Mouse (Mus musculus) forebrain, embryonic 12.5 days (tissue): ENCODE measurements around the gene Pde11a. TPM values are rescaled to one million over a fixed set of nuclear protein-coding genes. Genes with fewer than 3 reads are reported as not detected.

Experiments used
- ATAC-seq: fragments of 200-750 bp; cut with Nextera tagmentation; 2 replicates; pipeline ENCODE4 v1.8.0; 2017; ENCODE audit warnings: moderate TSS enrichment; ENCODE audit not compliant: low FRiP score
- H3K27ac ChIP-seq: fragments of 300-500 bp; sonication (generic); 2 replicates; pipeline ENCODE4 v1.5.1; 2016; ENCODE audit warnings: mild to moderate bottlenecking
- H3K27me3 ChIP-seq: fragments of 300-500 bp; sonication (generic); 2 replicates; pipeline ENCODE4 v1.6.1; 2016; ENCODE audit warnings: mild to moderate bottlenecking
- H3K36me3 ChIP-seq: fragments of 300-500 bp; sonication (generic); replicated peaks from 2 replicates; pipeline ENCODE4 v1.6.1; 2016; ENCODE audit warnings: mild to moderate bottlenecking
- H3K4me1 ChIP-seq: fragments of 300-500 bp; sonication (generic); 2 replicates; pipeline ENCODE4 v1.6.1; 2016
- H3K4me2 ChIP-seq: fragments of 300-500 bp; sonication (generic); 2 replicates; pipeline ENCODE4 v1.6.1; 2016; ENCODE audit warnings: mild to moderate bottlenecking, moderate library complexity
- H3K4me3 ChIP-seq: fragments of 300-500 bp; sonication (generic); replicated peaks from 2 replicates; pipeline ENCODE4 v1.5.1; 2016; ENCODE audit warnings: mild to moderate bottlenecking
- H3K9ac ChIP-seq: fragments of 300-500 bp; sonication (generic); 2 replicates; pipeline ENCODE4 v1.6.1; 2016; ENCODE audit warnings: mild to moderate bottlenecking
- H3K9me3 ChIP-seq: fragments of 300-500 bp; sonication (generic); 2 replicates; pipeline ENCODE4 v1.6.1; 2016
- WGBS: fragments of 180-500 bp; shearing (Covaris S2); methylation state at CpG from one replicate; pipeline ENCODE4 v1.1.7; 2016; 5-methylcytosine and 5-hydroxymethylcytosine counted together
- polyA plus RNA-seq: library from polyadenylated mRNA; unstranded; fragments of >200 nt; fragmentation: Nextera tagmentation; extraction: Ambion mirVana; gene quantifications from 2 replicates; pipeline ENCODE4 v1.2.1, GENCODE M21; 2016

Gene Pde11a
- polyA plus RNA-seq, 1 experiment from 2014 or later: 0.08 TPM

DNA sequence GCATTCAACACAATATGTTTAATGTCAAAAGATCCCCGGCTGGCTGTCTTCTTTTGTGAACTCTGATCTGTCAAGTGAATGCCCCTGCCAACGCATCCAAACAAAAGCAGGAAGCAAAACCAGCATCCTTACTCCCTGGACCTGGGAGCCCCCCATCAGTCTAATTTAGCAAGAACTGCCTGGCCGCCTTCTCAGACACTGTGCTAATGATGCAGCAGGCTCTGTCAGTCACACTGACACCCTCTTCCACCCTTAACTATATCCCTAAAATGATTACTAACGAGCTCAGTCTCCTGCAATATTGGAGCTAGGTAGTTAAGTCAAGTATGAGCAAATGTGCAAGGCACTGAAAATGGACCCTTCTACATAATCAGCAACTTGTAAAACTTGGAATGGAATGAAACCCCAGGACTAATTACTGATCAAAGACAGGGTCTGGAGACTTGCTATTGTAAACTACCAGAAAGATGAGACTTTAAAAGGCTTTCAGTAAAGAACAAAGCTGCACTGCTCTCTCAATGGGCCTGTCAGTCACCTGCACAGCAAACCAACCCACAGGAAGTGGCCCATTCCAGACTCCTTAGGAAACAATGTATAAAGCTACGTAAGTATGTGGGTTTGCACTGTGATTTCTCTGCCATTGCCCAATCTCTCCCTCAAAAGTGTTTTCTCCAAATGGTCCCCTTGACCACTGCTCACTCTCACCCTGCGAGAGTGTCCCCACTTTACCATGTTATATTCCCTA is 118.0 kb downstream of the Pde11a start:
- H3K4me3 ChIP-seq: no peak overlapping the region
- H3K9me3 ChIP-seq: no peaks in the 10 kb centered on the region
- peak; percentile 57; the same call in 1 of the 2 replicates for ATAC-seq
- no peak overlapping the region for H3K9ac ChIP-seq
- H3K4me2 ChIP-seq: no peak overlapping the region
- H3K27ac ChIP-seq: no peak overlapping the region
- 20% methylated on average over 6 of the region's 6 CpGs for WGBS
- peaks cover 8% of the 10 kb centered on the region; the same call in 1 of the 2 replicates for H3K4me1 ChIP-seq
- no peaks in the 10 kb centered on the region for H3K27me3 ChIP-seq
- no peaks in the 10 kb centered on the region for H3K36me3 ChIP-seq

DNA sequence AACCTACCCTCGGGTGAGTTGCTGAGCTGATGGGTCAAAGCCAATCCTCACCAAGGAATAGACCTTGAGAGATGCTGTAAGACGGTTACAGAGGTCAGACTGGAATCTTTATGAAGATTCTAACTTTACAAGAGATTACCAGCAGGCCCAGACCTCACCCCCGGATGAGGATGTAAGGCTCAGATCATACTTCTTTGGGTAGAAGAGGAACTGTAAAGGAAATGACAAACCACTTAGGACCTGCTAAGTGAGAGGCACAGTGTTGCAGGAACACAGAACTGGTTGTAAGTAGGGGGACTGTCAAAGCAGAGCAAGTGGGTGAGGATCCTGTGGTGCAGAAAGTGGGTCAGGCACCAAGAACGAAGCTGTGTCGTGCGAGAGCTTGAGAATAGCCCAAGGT is 119.0 kb downstream of the Pde11a start:
- ATAC-seq: no peak

DNA sequence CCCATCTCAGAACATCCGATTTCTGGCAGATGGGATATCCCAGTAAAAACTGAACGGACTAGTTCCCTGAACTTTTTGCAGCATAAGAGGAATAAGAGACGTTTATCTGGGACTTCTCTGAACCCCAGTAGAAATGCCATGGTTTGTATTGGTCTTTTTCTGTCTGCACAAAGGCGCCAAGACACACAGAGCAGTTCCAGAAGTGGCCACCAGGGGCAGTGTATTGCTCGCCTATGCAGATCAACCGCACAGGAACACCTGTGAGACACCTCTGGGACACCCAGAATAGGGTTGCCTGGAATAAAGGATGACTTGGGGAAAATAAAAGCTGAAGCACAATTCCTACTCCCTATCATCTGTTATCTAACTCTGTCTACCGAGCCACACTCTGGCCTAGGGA is 122.4 kb downstream of the Pde11a start:
- 62% methylated on average over 7 of the region's 7 CpGs for WGBS

More for the DNA sequence above, 119.0 kb downstream of the Pde11a start:
- Histone ChIP-seq H3K4me1 (peaks cover 8% of the 10 kb centered on the region; the same call in 1 of the 2 replicates), H3K36me3 (no peaks in the 10 kb centered on the region), H3K9me3 (no peaks in the 10 kb centered on the region), H3K9ac (no peak overlapping the region), H3K4me2 (no peak overlapping the region), H3K27me3 (no peaks in the 10 kb centered on the region), H3K27ac (no peak overlapping the region), H3K4me3 (no peak overlapping the region)
- WGBS: 77% methylated on average over 6 of the region's 6 CpGs

DNA sequence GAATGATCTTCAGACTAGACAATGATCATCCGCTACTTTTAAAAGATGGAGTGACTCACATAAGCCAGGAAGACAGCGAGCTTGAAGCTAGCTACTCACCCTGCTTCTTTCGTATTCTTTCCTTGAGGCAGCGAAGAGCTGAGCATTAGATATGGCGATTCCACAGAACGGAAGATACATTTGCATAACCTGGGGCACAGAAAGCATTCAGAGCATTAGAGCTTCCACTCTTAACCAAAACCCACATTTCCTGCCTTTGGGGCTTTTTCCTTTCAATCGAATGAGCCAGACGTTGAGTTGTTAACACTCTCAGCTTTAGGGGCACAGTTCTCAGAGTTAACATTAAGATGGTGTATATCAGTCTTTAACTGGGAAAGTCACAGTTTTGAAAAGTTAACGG is 123.4 kb downstream of the Pde11a start:
- no peak overlapping the region for H3K27ac ChIP-seq
- H3K4me2 ChIP-seq: no peak overlapping the region
- H3K27me3 ChIP-seq: no peaks in the 10 kb centered on the region
- 91% methylated on average over 9 of the region's 9 CpGs for WGBS
- ATAC-seq: no peak
- H3K9ac ChIP-seq: no peak overlapping the region
- H3K4me1 ChIP-seq: 0 out of 2 replicates have a peak, but pooled peaks cover under 1% of the 10 kb centered on the region
- H3K36me3 ChIP-seq: no peaks in the 10 kb centered on the region
- H3K9me3 ChIP-seq: no peaks in the 10 kb centered on the region
- no peak overlapping the region for H3K4me3 ChIP-seq

More for the DNA sequence above, 122.4 kb downstream of the Pde11a start:
- Histone ChIP-seq H3K4me2 (no peak overlapping the region), H3K9ac (no peak overlapping the region), H3K27ac (no peak overlapping the region), H3K4me3 (no peak overlapping the region), H3K36me3 (no peaks in the 10 kb centered on the region), H3K27me3 (no peaks in the 10 kb centered on the region), H3K9me3 (no peaks in the 10 kb centered on the region), H3K4me1 (peaks cover 8% of the 10 kb centered on the region; the same call in 1 of the 2 replicates)
- no peak for ATAC-seq

DNA sequence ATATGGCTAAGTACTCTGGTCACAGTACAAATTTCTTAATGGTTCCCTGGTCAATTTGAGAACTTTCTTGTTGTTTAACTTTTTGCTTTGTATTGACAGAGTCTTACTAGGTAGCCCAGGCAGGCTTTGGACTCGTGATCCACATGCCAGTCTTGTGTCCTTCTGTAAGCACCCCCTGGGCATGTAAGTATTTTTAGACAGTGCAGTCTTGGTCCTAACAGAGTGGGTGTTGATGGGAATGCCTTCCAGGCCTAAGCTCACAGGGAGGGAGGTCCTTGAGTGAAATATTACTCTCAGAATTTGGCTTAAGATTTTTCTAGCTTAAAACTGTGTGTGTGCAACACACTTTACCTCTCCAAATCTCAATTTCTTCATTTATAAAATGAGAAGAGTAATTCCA is 153.4 kb downstream of the Pde11a start:
- WGBS: 64% methylated on average over 1 of the region's 1 CpGs
- H3K9me3 ChIP-seq: no peaks in the 10 kb centered on the region
- H3K27me3 ChIP-seq: no peaks in the 10 kb centered on the region
- H3K36me3 ChIP-seq: no peaks in the 10 kb centered on the region
- ATAC-seq: no peak
- H3K9ac ChIP-seq: no peak overlapping the region
- H3K4me3 ChIP-seq: no peak overlapping the region
- no peaks in the 10 kb centered on the region for H3K4me1 ChIP-seq
- no peak overlapping the region for H3K4me2 ChIP-seq
- no peak overlapping the region for H3K27ac ChIP-seq

DNA sequence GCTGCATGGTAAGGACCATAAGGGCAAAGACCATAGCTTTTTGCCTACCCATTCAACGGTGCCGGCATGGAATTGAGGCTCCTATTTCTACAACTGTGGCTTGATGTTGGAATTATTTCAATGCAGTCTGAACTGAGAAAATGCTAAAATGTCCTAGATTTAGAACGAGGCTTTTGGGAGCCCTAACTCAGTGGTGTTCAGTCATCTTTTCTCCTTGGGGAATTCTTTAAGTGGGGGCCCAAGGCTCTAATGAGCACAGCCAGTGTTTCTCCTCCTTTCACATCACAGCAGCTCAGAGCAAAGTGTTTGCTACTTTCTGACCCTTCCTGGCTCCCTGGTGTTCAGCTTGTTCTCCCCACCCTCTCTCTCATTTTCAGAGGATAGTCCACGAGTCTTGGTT is 175.8 kb downstream of the Pde11a start:
- no peak overlapping the region for H3K4me2 ChIP-seq
- H3K4me3 ChIP-seq: no peak overlapping the region
- no peaks in the 10 kb centered on the region for H3K9me3 ChIP-seq
- WGBS: 89% methylated on average over 4 of the region's 4 CpGs
- H3K36me3 ChIP-seq: no peaks in the 10 kb centered on the region
- H3K4me1 ChIP-seq: no peaks in the 10 kb centered on the region
- H3K27ac ChIP-seq: no peak overlapping the region
- ATAC-seq: no peak
- no peaks in the 10 kb centered on the region for H3K27me3 ChIP-seq
- no peak overlapping the region for H3K9ac ChIP-seq

DNA sequence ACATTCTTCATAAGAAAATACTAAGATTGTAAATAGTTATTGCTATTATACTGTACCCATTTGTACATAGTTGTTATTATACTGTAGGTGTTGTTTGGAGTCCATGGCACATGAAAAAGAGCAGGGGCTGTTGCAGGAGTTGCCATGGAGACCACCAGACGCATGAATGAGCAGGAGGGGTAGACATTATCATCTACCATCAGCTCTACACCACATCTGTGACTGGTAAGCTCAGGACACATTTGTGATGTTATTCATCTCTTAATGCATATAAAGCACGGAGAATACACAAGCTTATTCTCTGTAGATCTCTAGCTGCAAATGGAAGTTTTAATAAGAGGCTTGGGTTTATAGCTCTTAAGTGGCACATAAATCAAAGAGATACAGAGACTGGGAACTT is 179.6 kb downstream of the Pde11a start:
- H3K9me3 ChIP-seq: no peaks in the 10 kb centered on the region
- no peak overlapping the region for H3K4me2 ChIP-seq
- no peak overlapping the region for H3K4me3 ChIP-seq
- no peak for ATAC-seq
- H3K27me3 ChIP-seq: no peaks in the 10 kb centered on the region
- H3K4me1 ChIP-seq: no peaks in the 10 kb centered on the region
- no peaks in the 10 kb centered on the region for H3K36me3 ChIP-seq
- 60% methylated on average over 2 of the region's 2 CpGs for WGBS
- H3K27ac ChIP-seq: no peak overlapping the region
- no peak overlapping the region for H3K9ac ChIP-seq

DNA sequence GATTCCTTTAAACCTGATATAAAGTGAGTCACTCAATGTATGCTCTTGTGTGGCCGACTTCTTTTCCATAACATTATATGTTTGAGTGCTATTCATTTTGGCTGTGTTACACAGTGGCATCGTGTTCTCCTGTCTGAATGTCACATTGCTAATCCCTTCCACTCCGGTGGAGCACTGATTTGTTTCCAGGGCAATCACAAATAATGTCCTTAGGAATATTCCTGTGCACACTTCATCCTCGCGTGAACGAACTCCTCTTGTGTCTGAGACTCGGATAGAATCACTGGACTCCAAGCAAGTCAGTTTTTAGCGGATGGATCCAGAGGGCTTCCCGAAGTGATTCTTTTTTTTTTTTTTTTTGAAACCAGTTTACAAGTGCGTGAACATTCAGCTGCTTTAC is 197.4 kb downstream of the Pde11a start:
- H3K4me1 ChIP-seq: peaks cover 4% of the 10 kb centered on the region; the same call in 1 of the 2 replicates
- no peaks in the 10 kb centered on the region for H3K9me3 ChIP-seq
- no peak overlapping the region for H3K4me3 ChIP-seq
- no peak overlapping the region for H3K4me2 ChIP-seq
- WGBS: 47% methylated on average over 10 of the region's 10 CpGs
- ATAC-seq: no peak
- H3K27ac ChIP-seq: no peak overlapping the region
- H3K27me3 ChIP-seq: no peaks in the 10 kb centered on the region
- no peaks in the 10 kb centered on the region for H3K36me3 ChIP-seq
- no peak overlapping the region for H3K9ac ChIP-seq

DNA sequence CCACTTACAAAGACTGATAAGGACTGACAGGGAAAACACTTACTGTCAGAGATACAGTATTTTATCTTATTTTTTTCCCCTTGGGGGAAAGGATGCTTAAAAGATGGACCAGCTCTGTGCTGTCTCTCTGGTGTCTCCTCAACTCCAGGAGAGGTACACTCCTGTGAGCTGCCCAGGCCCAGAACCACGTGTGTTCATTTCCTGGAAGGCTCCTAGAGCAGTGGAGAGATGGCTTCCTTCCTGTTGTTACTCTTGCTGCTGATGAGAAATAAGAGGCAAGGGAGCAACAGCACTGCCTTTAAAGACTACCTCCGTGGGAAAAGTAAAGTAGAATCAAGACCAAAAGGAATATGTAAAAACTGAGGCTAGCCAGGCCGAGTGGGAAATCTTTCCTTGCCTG is 205.6 kb downstream of the Pde11a start:
- Histone ChIP-seq H3K27ac (no peak overlapping the region), H3K36me3 (no peaks in the 10 kb centered on the region), H3K9me3 (no peaks in the 10 kb centered on the region), H3K4me1 (peaks cover 14% of the 10 kb centered on the region; the same call in 1 of the 2 replicates), H3K4me2 (no peak overlapping the region), H3K4me3 (no peak overlapping the region), H3K27me3 (no peaks in the 10 kb centered on the region), H3K9ac (no peak overlapping the region)
- 73% methylated on average over 3 of the region's 3 CpGs for WGBS
- ATAC-seq: no peak

DNA sequence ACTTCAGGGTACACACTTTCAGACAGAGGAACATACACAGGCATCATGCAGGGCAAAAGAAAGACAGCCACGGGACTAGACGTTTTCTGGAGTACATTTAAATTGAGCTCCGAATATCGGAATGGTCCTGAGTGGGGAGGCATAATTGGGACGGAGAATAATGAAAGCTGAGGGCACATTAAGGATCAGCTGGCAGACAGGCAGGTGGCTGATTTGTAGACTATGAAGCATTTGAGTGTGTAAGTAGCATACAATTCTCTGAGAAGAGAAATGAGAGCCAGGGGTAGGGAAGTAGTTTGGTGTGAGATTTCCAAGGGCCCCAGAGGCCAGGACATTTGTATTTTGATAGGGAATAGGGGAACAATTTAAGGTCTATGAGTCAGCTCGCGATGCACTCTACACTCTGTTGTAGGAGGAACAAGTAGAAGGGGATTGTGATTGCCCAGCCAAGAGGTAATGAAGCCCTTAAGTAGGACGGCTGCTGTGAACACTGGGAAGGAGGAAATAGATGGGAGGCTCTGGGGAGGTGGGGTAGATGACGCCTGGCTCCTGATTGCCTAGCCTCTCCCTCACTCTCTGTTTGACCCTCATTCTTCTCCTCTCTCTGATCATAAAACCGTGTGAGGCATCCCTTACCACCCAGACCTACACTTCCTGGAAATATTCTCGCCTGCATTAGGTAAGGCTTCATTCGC is 208.5 kb downstream of the Pde11a start:
- Histone ChIP-seq H3K27me3 (no peaks in the 10 kb centered on the region), H3K36me3 (no peaks in the 10 kb centered on the region), H3K4me1 (peaks cover 14% of the 10 kb centered on the region; the same call in 1 of the 2 replicates), H3K27ac (no peak overlapping the region; the same call in 1 of the 2 replicates), H3K4me3 (no peak overlapping the region), H3K9ac (no peak overlapping the region), H3K4me2 (no peak overlapping the region), H3K9me3 (no peaks in the 10 kb centered on the region)
- WGBS: 38% methylated on average over 12 of the region's 12 CpGs
- peak; percentile 36; the same call in 1 of the 2 replicates for ATAC-seq

DNA sequence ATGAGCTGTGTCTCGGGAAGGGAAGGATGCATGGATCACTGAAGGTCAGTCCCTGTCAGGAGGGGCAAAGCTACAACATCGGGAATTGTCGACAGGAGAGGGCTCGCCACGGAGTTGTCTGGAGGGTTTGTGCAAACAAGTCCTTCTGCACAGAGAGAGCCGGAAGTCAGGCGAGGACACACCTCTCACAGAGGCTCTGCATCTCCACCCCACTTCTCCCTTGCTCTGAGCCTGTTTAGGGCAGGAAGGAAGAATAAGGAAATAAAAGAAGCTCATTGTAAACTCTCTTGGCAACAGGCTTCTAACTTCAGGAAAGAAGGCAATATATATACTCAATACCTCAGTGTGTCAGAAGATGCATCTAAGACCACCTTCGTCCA is 209.5 kb downstream of the Pde11a start:
- H3K27me3 ChIP-seq: no peaks in the 10 kb centered on the region
- H3K4me3 ChIP-seq: no peak overlapping the region
- no peak overlapping the region for H3K27ac ChIP-seq
- H3K4me2 ChIP-seq: no peak overlapping the region
- no peak overlapping the region for H3K9ac ChIP-seq
- H3K9me3 ChIP-seq: no peaks in the 10 kb centered on the region
- H3K36me3 ChIP-seq: no peaks in the 10 kb centered on the region
- WGBS: 75% methylated on average over 8 of the region's 8 CpGs
- no peak for ATAC-seq
- H3K4me1 ChIP-seq: peaks cover 14% of the 10 kb centered on the region; the same call in 1 of the 2 replicates

DNA sequence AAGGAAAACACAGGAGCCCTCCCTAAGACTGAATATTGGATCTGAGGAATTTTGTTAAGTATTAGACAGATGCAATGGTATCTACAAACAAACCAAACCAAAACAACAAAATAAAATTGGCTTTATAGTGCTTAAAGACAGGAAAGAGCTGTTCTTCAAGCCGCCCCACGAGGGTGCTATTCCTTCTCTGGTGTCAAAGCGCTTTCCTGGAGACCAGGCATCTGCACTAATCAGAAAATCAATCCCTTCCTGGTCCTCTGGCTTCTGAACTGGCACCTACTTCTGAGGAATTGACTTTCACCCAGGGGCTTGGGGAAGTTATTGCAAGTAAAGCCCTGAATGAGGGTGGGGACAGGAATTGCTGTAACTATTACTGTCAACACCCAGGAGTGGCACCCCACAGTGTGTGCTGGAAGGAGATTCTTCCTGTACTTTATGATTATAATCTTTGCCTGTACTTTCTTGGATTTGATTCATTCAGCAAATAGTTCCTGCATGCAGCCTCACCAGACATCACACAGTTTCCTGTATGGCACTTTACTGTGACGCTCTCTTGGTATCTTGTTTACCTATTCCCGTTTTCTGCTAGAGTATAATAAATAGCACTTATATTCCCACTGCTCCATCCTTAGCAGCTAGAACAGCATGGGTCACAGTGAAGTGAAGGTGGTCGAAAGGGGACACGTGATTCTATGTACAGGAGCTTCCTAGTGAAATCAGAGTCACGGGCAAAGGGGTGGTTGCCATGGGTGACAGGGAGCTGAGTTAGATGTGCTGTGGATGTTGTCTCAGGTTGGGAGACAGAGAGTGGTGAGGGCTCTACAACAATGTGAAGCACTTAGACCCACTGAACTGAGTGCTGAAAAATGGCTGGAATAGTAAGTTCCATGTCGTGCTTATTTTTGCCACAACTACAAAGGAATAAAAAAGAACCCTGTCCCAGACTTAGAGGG is 210.2 kb downstream of the Pde11a start:
- Histone ChIP-seq H3K9ac (no peak overlapping the region), H3K9me3 (no peaks in the 10 kb centered on the region), H3K27ac (no peak overlapping the region), H3K4me2 (no peak overlapping the region), H3K27me3 (no peaks in the 10 kb centered on the region), H3K4me3 (no peak overlapping the region), H3K4me1 (peaks cover 14% of the 10 kb centered on the region; the same call in 1 of the 2 replicates), H3K36me3 (no peaks in the 10 kb centered on the region)
- WGBS: 70% methylated on average over 9 of the region's 9 CpGs
- no peak for ATAC-seq
